Mouse (Mus musculus): Measurements from ENCODE around the gene Slc26a9.
"Not testable (repeated sequence)": the region's sequence is repeated elsewhere in the genome, so short reads cannot be mapped to it uniquely, and the experiment has no call there.

Gene Slc26a9

GRCm38 (mm10) chr1:131764581-131765338, 20.9 kb downstream of the Slc26a9 start:
- in situ Hi-C loops (cut with MboI, MseI) = loop anchor here (5.0 kb wide), 1 partner anchor 52 kb away; no protein-coding TSS in a partner anchor

- in situ Hi-C loops (cut with MboI, MseI) = loop anchor here (5.0 kb wide), 1 partner anchor 53 kb away; no protein-coding TSS in a partner anchor
These were observed 21.7 kb downstream of the Slc26a9 start for GRCm38 (mm10) chr1:131765357-131766001.

- in situ Hi-C loops (cut with MboI, MseI) = loop anchor here (5.0 kb wide), 1 partner anchor 57 kb away; no protein-coding TSS in a partner anchor
These were observed 25.5 kb downstream of the Slc26a9 start for GRCm38 (mm10) chr1:131769296-131769695.

GRCm38 (mm10) chr1:131770656-131771055, 26.8 kb downstream of the Slc26a9 start:
- in situ Hi-C loops (cut with MboI, MseI) = no loop called here

GRCm38 (mm10) chr1:131771440-131771839, 27.6 kb downstream of the Slc26a9 start:
- in situ Hi-C loops (cut with MboI, MseI) = no loop called here

- in situ Hi-C loops (cut with MboI, MseI) = no loop called here
These were observed 50.8 kb downstream of the Slc26a9 start for GRCm38 (mm10) chr1:131794591-131794990.

GRCm38 (mm10) chr1:131795171-131795570, 51.3 kb downstream of the Slc26a9 start:
- in situ Hi-C loops (cut with MboI, MseI) = no loop called here

GRCm38 (mm10) chr1:131797202-131797909, 53.5 kb downstream of the Slc26a9 start, which contains the start of gene Pm20d1:
TSS of gene Pm20d1 (plus strand) at chr1:131797381.
- in situ Hi-C loops (cut with MboI, MseI) = no loop called here

- in situ Hi-C loops (cut with MboI, MseI) = no loop called here
These were observed 56.2 kb downstream of the Slc26a9 start for GRCm38 (mm10) chr1:131800001-131800400.

GRCm38 (mm10) chr1:131801071-131801470, 57.2 kb downstream of the Slc26a9 start:
- in situ Hi-C loops (cut with MboI, MseI) = no loop called here

GRCm38 (mm10) chr1:131802652-131803051, 58.8 kb downstream of the Slc26a9 start:
- in situ Hi-C loops (cut with MboI, MseI) = no loop called here

GRCm38 (mm10) chr1:131804166-131804565, 60.3 kb downstream of the Slc26a9 start:
- in situ Hi-C loops (cut with MboI, MseI) = no loop called here

GRCm38 (mm10) chr1:131808986-131809385, 65.2 kb downstream of the Slc26a9 start:
- in situ Hi-C loops (cut with MboI, MseI) = no loop called here

- in situ Hi-C loops (cut with MboI, MseI) = no loop called here
These were observed 65.8 kb downstream of the Slc26a9 start for GRCm38 (mm10) chr1:131809651-131810050.

- in situ Hi-C loops (cut with MboI, MseI) = no loop called here
These were observed 67.6 kb downstream of the Slc26a9 start for GRCm38 (mm10) chr1:131811393-131811792.

- in situ Hi-C loops (cut with MboI, MseI) = no loop called here
These were observed 68.2 kb downstream of the Slc26a9 start for GRCm38 (mm10) chr1:131812006-131812405.

GRCm38 (mm10) chr1:131812631-131813295, 68.9 kb downstream of the Slc26a9 start:
- in situ Hi-C loops (cut with MboI, MseI) = no loop called here

GRCm38 (mm10) chr1:131813731-131814130, 69.9 kb downstream of the Slc26a9 start:
- in situ Hi-C loops (cut with MboI, MseI) = no loop called here

GRCm38 (mm10) chr1:131814191-131814590, 70.4 kb downstream of the Slc26a9 start:
- in situ Hi-C loops (cut with MboI, MseI) = no loop called here

GRCm38 (mm10) chr1:131816886-131817285, 73.1 kb downstream of the Slc26a9 start:
- in situ Hi-C loops (cut with MboI, MseI) = no loop called here

GRCm38 (mm10) chr1:131820353-131820752, 76.5 kb downstream of the Slc26a9 start:
- in situ Hi-C loops (cut with MboI, MseI) = not testable (repeated sequence)
